Mouse (Mus musculus) adrenal gland, postnatal 4 days (tissue): ENCODE data around the gene Rinl. TPM values are rescaled to one million over a fixed set of nuclear protein-coding genes. Genes with fewer than 3 reads are reported as not detected.

ENCODE experiments used
- DNase-seq, 2 experiments: peaks; one replicate each; pipeline ENCODE4 v3.0.0; 2021 to 2022; ENCODE audit warnings: low spot score in 2 of 2, mixed read lengths in 2 of 2
- total RNA-seq, 2 experiments: library from RNA; stranded (reverse); gene quantifications; 2 replicates each; pipeline ENCODE4 v1.2.3; 2021

Gene Rinl
- total RNA-seq, 2 experiments from 2014 or later, result 2.2 to 4.2 TPM

DNA sequence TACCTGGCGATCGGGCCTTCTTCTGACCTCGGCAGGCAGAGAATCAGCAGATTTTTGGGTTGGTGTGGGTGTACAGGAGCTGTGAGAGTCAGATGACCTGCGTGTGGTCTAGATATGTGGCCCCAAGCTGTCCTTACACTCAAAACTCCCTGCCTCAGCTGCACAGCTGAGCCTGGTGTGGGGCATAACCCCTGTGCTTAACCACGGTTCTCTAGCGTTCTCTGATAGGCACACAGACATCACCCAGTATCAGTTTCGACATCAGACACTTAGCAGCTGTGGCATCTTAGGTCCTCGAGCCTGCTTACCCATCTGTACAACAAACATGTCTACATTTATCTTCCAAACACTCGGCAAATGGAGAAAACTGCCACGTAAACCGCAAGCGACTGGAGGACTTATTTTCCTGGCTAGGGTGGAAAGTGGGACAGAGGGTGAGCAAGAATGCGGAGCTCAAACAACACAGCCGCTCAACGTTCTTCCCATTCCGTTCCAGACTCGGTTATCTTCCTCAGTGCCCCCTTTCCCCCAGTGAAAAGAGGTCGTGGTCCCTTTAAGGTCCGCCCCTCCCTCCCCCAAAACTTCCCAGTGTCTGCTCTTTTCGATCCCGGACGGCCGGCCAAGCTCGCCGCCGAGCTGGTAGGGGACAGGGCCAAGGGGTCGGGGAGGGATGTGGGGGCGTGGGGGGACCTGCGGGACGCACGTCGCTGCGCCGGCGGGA is 19.6 kb downstream of the Rinl start, which contains the start of gene Hnrnpl:
Gene Hnrnpl (plus strand): TSS at position 321 of the 721 bp plus-strand sequence.
- DNase-seq, result no peak

DNA sequence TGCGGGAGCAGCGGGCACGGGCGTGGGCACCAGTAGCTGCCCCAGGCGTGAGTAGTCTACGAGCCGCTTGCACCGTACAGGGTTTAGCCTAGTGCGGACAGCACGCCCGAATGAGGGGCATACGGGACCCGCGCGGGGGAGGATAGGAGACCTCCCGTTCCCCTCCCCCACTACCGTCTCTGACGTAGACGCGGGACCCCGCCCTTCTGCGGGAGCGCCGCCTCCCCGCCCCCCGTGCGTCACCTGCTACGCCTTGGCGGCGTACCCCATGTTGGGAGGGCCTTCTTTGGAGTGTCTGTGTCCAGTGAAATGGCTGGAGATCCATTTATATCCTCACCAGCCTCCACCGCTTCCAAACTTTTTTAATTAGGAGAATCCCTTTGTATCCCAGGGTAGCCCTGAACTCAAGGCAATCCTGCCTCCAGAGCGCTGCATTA is 20.2 kb downstream of the Rinl start:
- peak; percentile 91 for DNase-seq

DNA sequence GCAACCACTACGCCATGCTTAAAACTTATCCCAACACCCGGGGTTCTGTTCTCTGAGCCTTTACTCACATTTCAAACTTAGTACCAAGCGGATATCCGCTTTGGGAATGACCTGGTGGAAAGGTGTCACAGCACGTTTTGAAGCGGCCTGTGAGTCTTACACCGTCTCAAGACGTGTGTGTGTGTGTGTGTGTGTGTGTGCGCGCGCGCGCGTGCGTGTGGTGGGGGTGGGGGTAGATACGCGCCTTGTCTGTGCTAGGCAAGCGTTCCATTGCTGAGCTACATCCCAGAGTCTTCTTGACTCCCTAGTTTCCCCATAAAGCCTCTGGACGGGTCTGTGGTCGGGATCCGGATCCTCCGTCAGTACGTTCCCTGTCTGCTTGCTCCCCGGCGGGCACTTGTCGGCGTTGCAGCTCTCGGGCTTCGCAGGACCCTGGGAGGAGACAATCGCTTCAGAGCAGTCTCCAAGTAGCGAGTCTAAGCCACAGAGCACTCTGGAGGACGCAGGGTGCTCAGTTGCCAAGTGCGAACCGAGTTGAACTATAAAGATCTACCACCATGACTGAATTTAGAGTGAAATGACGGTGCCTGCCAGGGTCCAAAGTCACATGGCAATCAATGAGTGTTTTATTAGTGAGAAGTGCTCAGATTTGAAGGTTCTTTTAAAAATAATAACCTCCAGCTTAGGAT is 20.8 kb downstream of the Rinl start:
- DNase-seq, result peak in 1 of 2 experiments; percentile 39

DNA sequence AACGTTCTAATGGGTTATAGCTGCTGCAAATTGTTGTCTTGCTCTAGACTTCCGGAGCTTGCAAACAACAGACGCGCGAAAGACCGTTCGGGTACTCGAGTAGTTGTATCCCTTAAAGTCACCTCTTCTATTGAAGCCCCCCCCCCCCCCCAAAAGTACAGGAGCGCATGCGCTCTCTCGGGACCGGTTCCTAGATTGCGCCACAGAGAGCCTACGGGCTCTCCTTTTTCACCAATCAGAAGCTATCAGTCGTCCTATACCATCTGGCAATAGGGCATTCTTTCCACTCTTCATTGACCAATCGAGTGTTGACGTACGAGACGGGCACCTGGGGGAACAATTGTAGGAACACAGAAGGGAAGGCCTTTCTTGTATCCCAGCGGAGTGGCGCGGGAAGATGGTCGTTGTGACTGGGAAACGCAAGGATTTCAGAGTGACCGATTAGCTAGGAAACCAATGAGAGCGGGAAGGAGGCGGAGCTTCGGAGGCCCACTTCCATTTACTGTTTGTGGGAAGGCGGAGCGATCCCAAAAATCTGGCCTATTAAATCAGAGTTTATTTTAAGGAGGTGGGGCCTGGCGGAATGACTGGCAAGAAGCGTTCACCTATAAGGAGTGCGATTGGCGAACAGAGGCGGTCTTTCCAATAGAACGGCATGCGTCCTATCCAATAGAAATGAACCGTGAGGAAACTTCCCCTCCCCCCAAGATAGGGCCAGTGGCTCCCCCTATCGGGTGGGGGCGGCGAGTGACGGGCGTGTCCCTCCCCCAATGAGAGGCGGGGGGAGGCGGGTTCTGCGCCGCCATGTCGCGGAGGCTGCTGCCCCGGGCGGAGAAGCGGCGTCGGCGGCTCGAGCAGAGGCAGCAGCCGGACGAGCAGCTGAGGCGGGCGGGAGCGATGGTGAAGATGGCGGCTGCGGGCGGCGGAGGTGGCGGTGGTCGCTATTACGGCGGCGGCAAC is 21.6 kb downstream of the Rinl start:
- peak; percentile 98 to 99 for DNase-seq

DNA sequence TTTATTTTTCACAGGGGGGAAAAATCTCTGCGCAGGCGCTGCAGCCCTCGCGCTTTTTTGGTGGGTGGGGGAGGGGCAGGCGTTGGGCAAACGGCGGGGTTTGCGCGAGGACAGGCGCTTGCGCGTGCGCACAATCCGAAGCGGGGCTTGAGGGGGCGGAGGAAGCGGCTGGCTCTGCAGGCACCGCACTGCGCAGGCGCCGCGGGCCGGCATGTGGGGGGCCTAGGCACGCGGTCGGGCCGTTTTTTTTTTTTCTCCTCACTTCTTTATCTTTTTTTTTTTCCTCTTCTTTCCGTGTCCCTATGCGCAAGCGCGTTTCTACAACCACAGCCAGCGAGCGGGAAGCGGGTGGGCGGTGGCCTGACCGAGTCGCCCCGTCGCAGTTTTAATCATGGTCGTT is 22.5 kb downstream of the Rinl start:
- peak; percentile 87 to 92 for DNase-seq

GRCm38 (mm10) chr7:28811640-28812275 is 23.0 kb downstream of the Rinl start:
- DNase-seq, result no peak

- no peak for DNase-seq
Measured at GRCm38 (mm10) chr7:28812436-28812835, 23.7 kb downstream of the Rinl start.

DNA sequence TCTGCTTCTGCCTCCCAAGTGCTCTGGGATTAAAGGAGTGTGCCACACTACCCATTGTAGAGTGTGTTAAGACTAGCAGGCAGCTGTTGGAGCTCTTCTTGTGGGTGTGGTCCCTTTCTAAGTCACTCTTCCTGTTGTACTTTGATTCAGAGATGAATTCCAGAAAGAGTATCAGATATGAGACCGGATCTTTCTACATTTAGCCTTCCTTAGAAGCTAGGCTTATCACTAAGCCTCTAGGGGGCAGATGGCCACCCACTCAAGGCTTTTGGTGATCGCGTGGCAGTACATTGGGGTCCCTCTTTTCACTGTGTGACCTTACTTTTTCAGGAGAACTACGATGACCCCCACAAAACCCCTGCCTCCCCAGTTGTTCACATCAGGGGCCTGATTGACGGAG is 24.2 kb downstream of the Rinl start:
- DNase-seq, result no peak

DNA sequence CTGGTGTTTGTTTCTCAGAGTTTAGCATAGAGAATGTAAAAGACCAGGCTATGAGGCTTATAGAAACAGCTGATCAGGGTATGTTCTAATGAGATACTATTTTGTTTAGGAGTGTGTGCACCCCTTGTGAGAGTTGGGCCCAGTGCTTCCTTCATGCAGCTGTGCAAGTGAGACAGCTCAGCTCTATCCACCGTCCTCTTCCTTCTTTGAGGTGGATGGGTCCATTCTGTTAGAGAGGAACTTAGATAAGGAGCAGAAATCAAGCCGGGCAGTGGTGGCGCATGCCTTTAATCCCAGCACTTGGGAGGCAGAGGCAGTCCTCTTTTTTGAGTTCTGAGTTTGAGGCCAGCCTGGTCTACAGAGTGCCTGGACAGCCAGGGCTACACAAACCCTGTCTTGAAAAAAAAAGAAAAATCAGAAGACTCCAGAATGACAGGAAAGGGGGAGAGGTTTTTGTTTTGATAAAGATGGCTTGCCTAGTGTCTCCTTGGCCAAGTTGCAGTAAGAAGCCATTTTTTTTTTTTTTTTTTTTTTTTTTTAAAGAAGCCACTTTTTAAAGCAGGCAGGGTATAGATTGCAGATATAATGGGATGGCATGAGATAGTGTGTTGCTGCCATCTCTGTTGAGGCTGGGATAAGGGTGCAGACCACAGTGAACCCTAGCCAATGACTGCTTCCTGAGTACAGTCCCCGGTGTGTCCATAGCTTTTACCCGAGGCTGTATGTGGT is 25.7 kb downstream of the Rinl start:
- no peak for DNase-seq

GRCm38 (mm10) chr7:28815230-28815629 is 26.5 kb downstream of the Rinl start:
- no peak for DNase-seq

DNA sequence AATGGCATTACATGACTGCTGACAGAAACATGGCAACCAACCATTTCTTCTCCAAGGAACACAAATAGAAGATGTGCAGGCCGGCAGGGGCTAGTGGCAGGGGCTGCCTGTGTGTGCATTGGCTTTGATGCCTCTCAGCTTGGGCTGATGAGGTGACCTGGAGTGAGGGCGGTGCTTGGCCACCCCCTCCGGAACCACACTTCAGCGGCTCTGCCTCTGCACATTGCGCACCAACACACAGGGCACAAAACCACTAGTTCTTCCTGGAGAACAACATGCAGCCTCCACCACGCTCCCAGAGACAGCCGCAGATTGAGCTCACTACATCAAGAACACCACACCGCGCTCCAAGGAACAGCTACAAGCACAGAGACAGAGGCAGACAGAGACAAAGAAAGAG is 27.4 kb downstream of the Rinl start:
- DNase-seq, result no peak

GRCm38 (mm10) chr7:28816920-28817319 is 28.2 kb downstream of the Rinl start:
- DNase-seq, result no peak

GRCm38 (mm10) chr7:28817524-28817923 is 28.8 kb downstream of the Rinl start:
- no peak for DNase-seq

DNA sequence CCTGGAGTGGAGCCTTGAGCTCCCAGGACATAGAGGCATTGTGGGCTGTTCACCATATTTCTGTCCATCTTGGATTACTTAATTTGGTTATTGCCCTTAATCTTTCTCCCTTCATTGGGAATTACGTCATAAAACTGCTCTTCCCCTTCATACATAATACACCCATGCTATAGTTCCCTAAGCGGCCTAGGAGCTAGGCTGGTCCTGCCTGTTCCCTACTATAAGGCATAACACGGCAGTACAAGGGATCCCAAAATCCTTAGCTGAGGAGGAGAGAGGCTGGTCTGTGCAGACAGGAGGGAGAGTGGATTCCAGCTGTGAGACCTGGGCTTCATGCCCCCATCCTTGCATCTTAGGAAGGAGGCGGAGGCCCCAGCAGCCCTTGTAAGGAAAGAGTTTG is 29.2 kb downstream of the Rinl start:
- no peak for DNase-seq

GRCm38 (mm10) chr7:28818436-28818835 is 29.7 kb downstream of the Rinl start:
- no peak for DNase-seq

- no peak for DNase-seq
Measured at GRCm38 (mm10) chr7:28818861-28819452, 30.2 kb downstream of the Rinl start.

GRCm38 (mm10) chr7:28819571-28819970 is 30.8 kb downstream of the Rinl start:
- no peak for DNase-seq

DNA sequence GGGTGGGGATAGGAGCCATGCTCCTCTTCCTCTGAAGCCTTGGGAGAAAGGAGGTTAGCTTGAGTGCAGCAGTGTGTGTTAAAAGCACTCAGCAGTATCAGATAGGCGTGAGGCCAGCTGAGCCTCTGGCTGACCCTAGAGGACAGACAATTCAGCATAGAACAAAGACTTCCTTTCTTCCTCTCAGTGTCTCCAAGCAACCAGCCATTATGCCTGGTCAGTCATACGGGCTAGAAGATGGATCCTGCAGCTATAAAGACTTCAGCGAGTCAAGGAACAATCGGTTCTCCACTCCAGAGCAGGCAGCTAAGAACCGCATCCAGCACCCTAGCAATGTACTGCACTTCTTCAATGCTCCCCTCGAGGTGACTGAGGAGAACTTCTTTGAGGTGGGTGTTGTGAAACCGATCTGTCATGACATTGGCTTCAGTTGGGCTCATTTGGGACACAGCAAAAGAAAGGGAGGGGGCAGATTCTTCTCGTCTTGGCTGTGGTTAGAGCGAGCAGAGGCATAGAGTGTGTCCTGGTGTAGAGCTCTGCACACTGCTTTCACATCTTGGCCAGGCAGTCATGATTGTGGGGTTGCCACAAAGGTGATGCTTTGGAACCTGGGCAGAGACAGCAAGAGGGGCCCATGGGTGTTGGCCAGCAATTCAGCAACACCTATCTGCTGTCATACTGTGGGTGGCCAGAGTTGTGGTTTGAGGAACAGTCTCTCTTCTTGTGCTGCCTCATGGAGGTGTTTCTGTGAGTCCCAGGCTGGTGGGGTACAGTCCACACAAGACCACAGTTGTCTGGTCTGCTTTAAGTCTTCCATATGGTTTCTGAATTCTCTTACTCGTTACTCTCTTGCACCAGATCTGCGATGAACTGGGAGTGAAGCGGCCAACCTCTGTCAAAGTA is 31.8 kb downstream of the Rinl start:
- no peak for DNase-seq
